Mouse (Mus musculus) heart, embryonic 15.5 days (tissue): Measurements from ENCODE around the gene Coa3. TPM values are rescaled to one million over a fixed set of nuclear protein-coding genes. Genes with fewer than 3 reads are reported as not detected.

Experiments used
- ATAC-seq: fragments of 200-750 bp; cut with Nextera tagmentation; replicated peaks from 2 replicates; pipeline ENCODE4 v1.8.0; 2017; ENCODE audit warnings: low read depth, moderate TSS enrichment; ENCODE audit not compliant: insufficient number of reproducible peaks, insufficient read depth, low FRiP score
- H3K27ac ChIP-seq: fragments of 300-500 bp; sonication (generic); 2 replicates; pipeline ENCODE4 v1.5.1; 2015; ENCODE audit warnings: mild to moderate bottlenecking, inconsistent platforms
- H3K27me3 ChIP-seq: fragments of 300-500 bp; sonication (generic); 2 replicates; pipeline ENCODE4 v1.6.1; 2015; ENCODE audit warnings: inconsistent platforms
- H3K36me3 ChIP-seq: fragments of 300-500 bp; sonication (generic); 2 replicates; pipeline ENCODE4 v1.6.1; 2015; ENCODE audit warnings: mild to moderate bottlenecking, inconsistent platforms
- H3K4me1 ChIP-seq: fragments of 300-500 bp; sonication (generic); replicated peaks from 2 replicates; pipeline ENCODE4 v1.6.1; 2015; ENCODE audit warnings: inconsistent platforms
- H3K4me2 ChIP-seq: fragments of 300-500 bp; sonication (generic); 2 replicates; pipeline ENCODE4 v1.6.1; 2015; ENCODE audit warnings: inconsistent platforms, mild to moderate bottlenecking, moderate library complexity
- H3K4me3 ChIP-seq: fragments of 300-500 bp; sonication (generic); 2 replicates; pipeline ENCODE4 v1.5.1; 2015; ENCODE audit warnings: mild to moderate bottlenecking, inconsistent platforms
- H3K9ac ChIP-seq: fragments of 300-500 bp; sonication (generic); 2 replicates; pipeline ENCODE4 v1.6.1; 2015; ENCODE audit warnings: mild to moderate bottlenecking, inconsistent platforms
- H3K9me3 ChIP-seq: fragments of 300-500 bp; sonication (generic); replicated peaks from 2 replicates; pipeline ENCODE4 v1.6.1; 2016; ENCODE audit warnings: inconsistent platforms
- WGBS: fragments of 180-500 bp; shearing (Covaris S2); methylation state at CpG from one replicate; pipeline ENCODE4 v1.1.7; 2015; ENCODE audit warnings: mixed read lengths; 5-methylcytosine and 5-hydroxymethylcytosine counted together
- polyA plus RNA-seq: library from polyadenylated mRNA; unstranded; fragments of >200 nt; fragmentation: Nextera tagmentation; extraction: Ambion mirVana; gene quantifications from 2 replicates; pipeline ENCODE4 v1.2.1, GENCODE M21; 2015

The Coa3 gene
- polyA plus RNA-seq, 1 experiment from 2014 or later = 169 TPM

DNA sequence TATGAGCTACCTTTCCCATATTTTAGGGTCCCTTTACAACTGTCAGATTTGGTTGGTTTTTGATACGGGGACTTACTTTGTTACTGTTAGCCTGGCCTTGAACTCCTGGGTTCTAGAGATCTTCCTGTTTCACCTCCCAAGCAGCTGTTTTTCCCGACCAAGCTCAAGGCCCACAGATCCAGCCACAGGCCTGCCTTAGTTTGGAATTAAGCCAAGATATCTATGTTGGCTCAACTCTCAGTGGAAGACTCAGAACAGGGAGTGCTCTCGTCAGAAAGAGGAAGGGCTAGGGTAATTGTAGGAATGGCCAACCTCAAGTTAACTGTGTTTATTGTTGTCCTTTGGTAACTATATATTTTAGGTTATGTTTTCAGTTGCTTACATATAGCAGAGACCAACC lies 33.2 kb upstream of the Coa3 start:
- Histone ChIP-seq H3K9ac (no peak overlapping the region), H3K4me2 (no peak overlapping the region), H3K27me3 (no peaks in the 10 kb centered on the region), H3K27ac (no peak overlapping the region), H3K4me3 (no peak overlapping the region), H3K4me1 (peaks cover 9% of the 10 kb centered on the region), H3K9me3 (no peaks in the 10 kb centered on the region), H3K36me3 (no peaks in the 10 kb centered on the region)
- no peak for ATAC-seq
- WGBS = 45% methylated on average over 3 of the region's 3 CpGs

DNA sequence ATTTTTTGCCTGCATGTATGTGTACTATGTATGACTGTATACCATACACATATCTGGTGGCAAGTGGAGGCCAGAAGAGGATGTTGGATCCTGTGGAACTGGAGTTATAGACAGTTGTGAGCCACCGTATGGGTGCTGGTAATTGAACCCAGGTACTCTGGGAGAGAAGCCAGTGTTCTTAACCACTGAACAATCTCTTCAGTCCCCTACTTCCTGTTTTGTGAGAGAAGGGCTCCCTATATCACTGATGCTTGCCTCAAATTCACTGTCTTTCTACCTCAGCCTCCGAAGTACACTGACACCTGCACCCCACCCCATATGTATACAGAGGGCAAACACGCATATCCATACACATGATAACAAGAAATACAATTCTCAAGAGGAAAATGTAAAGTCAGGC lies 32.2 kb upstream of the Coa3 start:
- Histone ChIP-seq H3K4me1 (peaks cover 2% of the 10 kb centered on the region; the same call in 1 of the 2 replicates), H3K36me3 (no peaks in the 10 kb centered on the region), H3K4me3 (no peak overlapping the region), H3K27me3 (no peaks in the 10 kb centered on the region), H3K4me2 (no peak overlapping the region), H3K27ac (no peak overlapping the region), H3K9ac (no peak overlapping the region), H3K9me3 (no peaks in the 10 kb centered on the region)
- no peak for ATAC-seq
- 79% methylated on average over 3 of the region's 3 CpGs for WGBS

DNA sequence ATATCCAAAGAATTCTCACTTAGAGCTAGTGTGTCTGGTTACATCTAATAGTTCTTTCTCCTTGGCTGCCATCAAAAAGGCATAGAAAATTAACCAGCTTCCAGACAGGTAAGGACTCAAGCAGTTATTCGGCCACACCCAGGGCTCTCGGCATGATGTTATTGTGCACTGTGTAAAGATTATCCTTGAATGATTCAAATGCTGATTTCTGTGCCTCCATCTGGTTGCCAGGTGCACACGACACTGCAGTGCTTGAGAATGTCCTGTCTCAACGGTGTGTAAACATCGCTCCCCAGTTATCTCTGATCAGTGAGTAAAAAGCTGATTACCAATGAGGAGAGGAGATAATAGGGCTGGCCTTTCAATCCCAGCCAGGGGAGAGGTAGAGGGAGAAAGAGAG lies 28.8 kb upstream of the Coa3 start:
- WGBS = 18% methylated on average over 5 of the region's 5 CpGs
- H3K4me3 ChIP-seq = no peak overlapping the region
- H3K27ac ChIP-seq = no peak overlapping the region
- no peaks in the 10 kb centered on the region for H3K9me3 ChIP-seq
- H3K36me3 ChIP-seq = no peaks in the 10 kb centered on the region
- no peak for ATAC-seq
- no peaks in the 10 kb centered on the region for H3K27me3 ChIP-seq
- H3K9ac ChIP-seq = no peak overlapping the region
- H3K4me2 ChIP-seq = no peak overlapping the region
- no peaks in the 10 kb centered on the region for H3K4me1 ChIP-seq

DNA sequence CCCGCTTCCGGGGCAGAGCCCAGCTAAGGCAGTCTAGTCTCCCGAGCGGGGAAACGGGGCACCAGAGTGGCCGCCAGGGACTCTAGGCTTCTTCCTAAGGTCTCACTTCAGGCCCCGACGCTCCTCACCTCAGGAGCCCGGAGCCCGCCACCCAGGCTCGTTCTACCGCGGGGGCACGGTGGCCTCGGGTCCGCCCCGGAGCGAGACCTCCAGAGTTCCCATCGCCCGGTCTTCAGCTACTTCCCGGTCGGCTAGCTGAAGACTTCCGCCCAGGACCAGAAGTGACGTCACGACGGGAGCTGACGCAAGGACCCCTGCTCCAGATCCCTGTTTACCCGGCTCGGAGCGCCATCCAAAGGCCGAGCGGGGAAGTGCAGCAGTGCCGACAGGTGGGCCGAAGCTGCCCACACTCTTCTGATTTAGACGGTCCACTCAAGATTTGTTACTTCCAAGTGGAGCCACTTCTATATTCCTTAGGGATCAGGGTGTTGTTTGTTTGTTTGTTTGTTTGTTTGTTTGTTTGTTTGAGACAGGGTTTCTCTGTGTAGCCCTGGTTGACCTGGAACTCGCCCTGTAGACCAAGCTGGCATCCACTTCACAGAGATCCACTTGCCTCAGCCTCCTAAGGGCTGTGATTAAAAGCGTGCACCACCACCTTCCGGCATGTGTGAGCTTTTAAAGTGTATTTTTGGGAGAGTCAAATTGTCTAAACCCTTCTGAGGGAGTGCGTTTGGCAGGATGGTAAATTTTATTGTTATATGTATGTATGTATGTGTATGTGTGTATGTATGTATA lies 23.3 kb upstream of the Coa3 start, which contains the start of gene Becn1:
Gene Becn1 (minus strand): TSS at position 283 of the 795 bp plus-strand sequence.
- no peaks in the 10 kb centered on the region for H3K27me3 ChIP-seq
- peak within 1 kb of the TSS; percentile 95 for H3K4me3 ChIP-seq
- no peaks in the 10 kb centered on the region for H3K36me3 ChIP-seq
- peaks cover 15% of the 10 kb centered on the region for H3K4me1 ChIP-seq
- H3K9me3 ChIP-seq = no peaks in the 10 kb centered on the region
- peak within 1 kb of the TSS; percentile 89 for H3K4me2 ChIP-seq
- WGBS = 5% methylated on average over 39 of the region's 39 CpGs
- ATAC-seq = peak; percentile 87
- H3K27ac ChIP-seq = peak within 1 kb of the TSS; percentile 66
- H3K9ac ChIP-seq = peak within 1 kb of the TSS; percentile 90

DNA sequence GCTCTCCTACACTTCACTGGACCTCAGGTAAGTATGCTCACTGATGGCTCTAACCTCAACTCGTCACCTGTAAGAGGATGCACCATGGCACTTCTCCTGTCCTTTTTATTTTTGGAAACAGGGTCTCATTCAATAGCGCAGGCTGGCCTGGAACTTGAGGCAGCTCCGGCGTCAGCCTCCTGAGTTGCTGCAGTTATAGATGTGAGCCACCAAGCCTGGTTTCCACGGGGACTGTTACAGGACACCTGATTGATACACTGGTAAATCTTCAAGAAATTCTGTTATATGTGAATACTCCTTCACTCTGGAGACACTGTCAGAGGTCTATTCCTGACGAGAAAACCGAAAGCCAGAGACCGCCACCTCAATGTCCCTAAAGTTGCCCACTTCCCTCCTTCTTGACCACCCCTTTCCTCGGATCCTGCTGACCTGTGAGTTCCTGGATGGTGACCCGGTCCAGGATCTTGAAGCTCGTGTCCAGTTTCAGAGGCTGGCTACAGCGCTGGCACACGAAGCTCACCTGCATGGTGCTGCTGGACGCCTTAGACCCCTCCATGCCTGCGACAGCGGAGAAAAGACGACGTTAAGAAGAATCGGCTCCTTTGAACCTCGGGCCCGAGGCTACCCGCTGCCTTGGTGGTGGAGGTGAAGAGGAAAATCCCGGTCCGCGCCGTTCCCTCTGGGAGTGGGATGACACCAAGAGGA lies 22.5 kb upstream of the Coa3 start:
- H3K4me3 ChIP-seq = peak overlapping the region; percentile 95
- peak; percentile 37; the same call in 1 of the 2 replicates for ATAC-seq
- no peaks in the 10 kb centered on the region for H3K9me3 ChIP-seq
- H3K4me2 ChIP-seq = peak overlapping the region; percentile 89
- peak overlapping the region; percentile 66 for H3K27ac ChIP-seq
- WGBS = 11% methylated on average over 26 of the region's 26 CpGs
- H3K4me1 ChIP-seq = peaks cover 15% of the 10 kb centered on the region
- H3K27me3 ChIP-seq = no peaks in the 10 kb centered on the region
- H3K36me3 ChIP-seq = no peaks in the 10 kb centered on the region
- peak overlapping the region; percentile 90 for H3K9ac ChIP-seq

DNA sequence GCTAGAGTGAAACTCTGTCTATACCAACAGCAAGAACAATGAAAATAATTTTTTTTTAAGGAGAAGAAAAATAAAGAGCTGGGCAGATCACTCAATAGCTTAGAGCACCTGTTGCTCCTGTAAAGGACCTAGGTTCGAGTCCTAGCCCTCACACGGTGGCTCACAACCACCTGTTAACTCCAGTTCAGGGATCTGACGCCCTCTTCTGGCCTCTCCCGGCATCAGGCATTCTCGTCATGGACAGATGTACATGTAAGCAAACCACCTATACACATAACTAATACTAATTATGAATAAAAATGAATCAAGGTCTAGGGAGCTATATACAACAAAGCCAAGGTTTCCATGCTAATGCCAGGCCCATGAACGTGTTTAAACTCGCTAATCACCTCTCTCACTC lies 22.0 kb upstream of the Coa3 start:
- no peak overlapping the region for H3K27ac ChIP-seq
- peaks cover 1% of the 10 kb centered on the region; the same call in 1 of the 2 replicates for H3K36me3 ChIP-seq
- no peaks in the 10 kb centered on the region for H3K9me3 ChIP-seq
- H3K4me1 ChIP-seq = peaks cover 15% of the 10 kb centered on the region
- WGBS = 66% methylated on average over 7 of the region's 7 CpGs
- H3K4me2 ChIP-seq = peak overlapping the region; percentile 89
- no peak for ATAC-seq
- peak overlapping the region; percentile 95 for H3K4me3 ChIP-seq
- H3K27me3 ChIP-seq = no peaks in the 10 kb centered on the region
- peak overlapping the region; percentile 90 for H3K9ac ChIP-seq

DNA sequence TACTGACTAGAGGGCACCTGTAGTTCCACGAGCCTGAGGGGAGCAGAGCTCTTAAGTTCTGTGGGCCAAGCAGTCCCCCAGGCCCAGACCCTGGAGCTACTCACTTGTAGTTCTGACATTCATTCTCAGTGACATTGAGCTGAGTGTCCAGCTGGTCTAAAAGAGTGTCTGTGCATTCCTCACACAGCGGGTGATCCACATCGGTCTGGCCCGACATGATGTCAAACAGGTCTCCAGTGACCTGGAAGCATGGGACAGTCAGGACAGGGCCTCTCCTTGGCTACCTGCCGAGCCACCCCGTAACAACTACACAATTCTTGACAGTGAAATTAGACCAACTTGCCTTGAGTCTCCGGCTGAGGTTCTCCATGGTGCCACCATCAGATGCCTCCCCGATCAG lies 16.3 kb upstream of the Coa3 start:
- Histone ChIP-seq H3K4me2 (no peak overlapping the region), H3K27ac (no peak overlapping the region), H3K9ac (no peak overlapping the region), H3K4me3 (no peak overlapping the region), H3K9me3 (no peaks in the 10 kb centered on the region), H3K27me3 (no peaks in the 10 kb centered on the region), H3K4me1 (no peaks in the 10 kb centered on the region), H3K36me3 (peaks cover 43% of the 10 kb centered on the region)
- ATAC-seq = no peak
- 92% methylated on average over 8 of the region's 8 CpGs for WGBS

DNA sequence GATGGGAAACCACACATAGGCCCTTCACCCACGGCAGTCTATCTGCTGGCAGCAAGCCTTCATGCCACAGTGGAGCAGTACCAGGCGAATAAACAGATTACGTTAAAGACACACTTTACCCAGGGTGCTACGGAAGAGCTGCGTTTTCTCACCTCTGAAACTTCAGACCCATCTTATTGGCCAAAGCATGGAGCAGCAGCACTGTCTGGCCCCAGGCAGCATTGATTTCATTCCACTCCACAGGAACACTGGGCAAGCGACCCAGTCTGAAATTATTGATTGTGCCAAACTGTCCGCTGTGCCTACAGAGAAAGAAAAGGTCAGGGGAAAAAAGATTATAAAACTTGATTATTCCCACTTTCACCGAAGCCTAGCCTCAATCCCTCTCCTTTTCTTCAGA lies 12.3 kb upstream of the Coa3 start:
- no peak overlapping the region for H3K9ac ChIP-seq
- no peak overlapping the region for H3K27ac ChIP-seq
- no peak for ATAC-seq
- 94% methylated on average over 8 of the region's 8 CpGs for WGBS
- H3K27me3 ChIP-seq = no peaks in the 10 kb centered on the region
- no peaks in the 10 kb centered on the region for H3K9me3 ChIP-seq
- H3K36me3 ChIP-seq = peaks cover 70% of the 10 kb centered on the region
- no peaks in the 10 kb centered on the region for H3K4me1 ChIP-seq
- no peak overlapping the region for H3K4me2 ChIP-seq
- no peak overlapping the region for H3K4me3 ChIP-seq

DNA sequence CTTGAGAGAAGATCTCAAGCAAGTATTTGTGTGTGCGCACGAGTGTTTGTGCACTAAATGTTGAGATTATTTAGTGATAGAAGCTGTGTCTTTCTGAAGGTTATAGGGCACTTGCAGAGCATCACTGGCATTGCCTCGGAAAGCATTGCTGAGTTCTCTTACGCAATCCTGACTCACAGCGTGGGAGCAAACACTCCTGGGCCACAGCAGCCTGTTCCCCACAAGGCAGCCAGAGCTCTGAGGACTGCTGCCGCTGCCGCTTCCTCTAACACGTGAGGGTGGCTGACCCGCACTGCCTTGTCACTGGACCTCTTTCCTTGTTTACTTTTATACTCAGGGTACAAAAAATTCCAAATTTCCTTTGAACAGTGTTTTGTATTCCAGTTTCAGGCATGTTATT lies 8.4 kb upstream of the Coa3 start:
- no peak overlapping the region for H3K4me3 ChIP-seq
- 76% methylated on average over 9 of the region's 9 CpGs for WGBS
- peaks cover 45% of the 10 kb centered on the region for H3K36me3 ChIP-seq
- no peak for ATAC-seq
- H3K27ac ChIP-seq = no peak overlapping the region
- no peak overlapping the region for H3K4me2 ChIP-seq
- no peaks in the 10 kb centered on the region for H3K27me3 ChIP-seq
- H3K4me1 ChIP-seq = no peaks in the 10 kb centered on the region
- H3K9me3 ChIP-seq = no peaks in the 10 kb centered on the region
- no peak overlapping the region for H3K9ac ChIP-seq

DNA sequence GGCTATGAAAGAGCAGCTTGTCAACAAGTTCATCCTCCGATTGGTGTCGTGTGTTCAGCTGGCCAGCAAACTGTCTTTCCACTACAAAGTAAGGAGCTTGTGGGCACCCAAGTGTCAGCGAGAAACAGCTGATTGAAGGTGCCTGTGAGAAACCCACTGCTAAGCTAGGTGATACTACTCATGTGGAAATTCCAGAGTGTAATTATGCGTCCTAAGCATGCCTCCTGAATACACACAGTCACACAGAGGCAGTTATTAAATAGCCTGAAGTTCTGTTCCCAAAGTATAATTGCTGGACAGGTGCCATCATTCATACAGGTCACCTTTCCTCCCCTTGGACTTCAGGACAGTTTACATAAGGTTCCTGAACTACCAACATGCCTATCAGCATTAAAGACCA lies 4.9 kb upstream of the Coa3 start:
- no peak overlapping the region for H3K4me3 ChIP-seq
- H3K4me1 ChIP-seq = peaks cover 4% of the 10 kb centered on the region; the same call in 1 of the 2 replicates
- no peak for ATAC-seq
- H3K9ac ChIP-seq = no peak overlapping the region
- no peak overlapping the region for H3K27ac ChIP-seq
- H3K27me3 ChIP-seq = peaks cover 3% of the 10 kb centered on the region; the same call in 1 of the 2 replicates
- no peaks in the 10 kb centered on the region for H3K9me3 ChIP-seq
- H3K36me3 ChIP-seq = peaks cover 16% of the 10 kb centered on the region
- no peak overlapping the region for H3K4me2 ChIP-seq
- WGBS = 57% methylated on average over 4 of the region's 4 CpGs

DNA sequence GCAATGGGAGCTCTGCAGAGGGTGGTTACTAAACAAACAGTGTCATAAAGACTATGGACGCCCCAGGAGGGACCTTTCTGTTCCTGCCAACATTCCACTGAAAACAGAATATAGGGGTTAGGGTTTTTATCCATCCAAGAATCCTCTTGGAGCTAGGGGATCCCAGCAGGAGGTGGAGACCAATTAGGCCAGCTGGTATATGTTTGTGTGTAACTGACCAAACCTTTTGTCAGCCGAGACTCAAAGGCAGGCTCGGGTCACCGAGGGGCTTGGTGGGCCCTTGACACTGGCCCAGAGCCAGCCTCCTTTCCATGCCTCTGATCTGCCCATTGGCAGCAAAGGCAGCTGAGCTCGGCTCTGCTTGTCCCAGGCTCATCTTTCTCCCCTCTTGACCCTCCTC lies 4.0 kb upstream of the Coa3 start:
- H3K9me3 ChIP-seq = no peaks in the 10 kb centered on the region
- H3K4me3 ChIP-seq = no peak overlapping the region
- ATAC-seq = no peak
- H3K36me3 ChIP-seq = 0 out of 2 replicates have a peak, but pooled peaks cover 8% of the 10 kb centered on the region
- no peak overlapping the region for H3K4me2 ChIP-seq
- peaks cover 8% of the 10 kb centered on the region for H3K4me1 ChIP-seq
- H3K9ac ChIP-seq = no peak overlapping the region
- 31% methylated on average over 5 of the region's 5 CpGs for WGBS
- H3K27me3 ChIP-seq = peaks cover 3% of the 10 kb centered on the region; the same call in 1 of the 2 replicates
- H3K27ac ChIP-seq = no peak overlapping the region
